Mouse (Mus musculus) heart, adult 9 months (tissue): Measurements from ENCODE around the gene S100a4.

Source experiments
- DNase-seq, 2 experiments: peaks; one replicate each; pipeline ENCODE4 v3.0.0; 2022; ENCODE audit warnings: low spot score in 2 of 2

S100a4 gene

DNA sequence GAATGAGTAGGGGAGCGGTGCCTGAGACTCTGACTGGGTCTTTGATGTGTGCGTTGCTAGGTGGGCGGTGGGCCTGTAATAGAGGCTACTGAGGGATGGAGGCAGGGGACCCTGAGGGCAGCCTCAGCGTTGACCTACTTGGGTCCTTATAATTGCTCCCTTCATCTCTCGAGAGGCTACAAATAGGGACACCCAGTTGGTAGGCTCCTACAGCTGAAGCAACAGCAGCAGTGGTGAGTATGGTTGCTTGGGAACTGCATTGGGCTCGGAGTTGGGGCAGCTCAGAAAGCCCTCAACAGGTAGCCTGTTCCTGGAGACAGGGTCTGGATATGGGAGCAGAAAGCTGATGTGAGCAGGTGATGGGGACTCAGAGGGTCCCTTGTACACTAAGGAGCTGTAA is 3.5 kb upstream of the S100a4 start:
- DNase-seq: no peak

DNA sequence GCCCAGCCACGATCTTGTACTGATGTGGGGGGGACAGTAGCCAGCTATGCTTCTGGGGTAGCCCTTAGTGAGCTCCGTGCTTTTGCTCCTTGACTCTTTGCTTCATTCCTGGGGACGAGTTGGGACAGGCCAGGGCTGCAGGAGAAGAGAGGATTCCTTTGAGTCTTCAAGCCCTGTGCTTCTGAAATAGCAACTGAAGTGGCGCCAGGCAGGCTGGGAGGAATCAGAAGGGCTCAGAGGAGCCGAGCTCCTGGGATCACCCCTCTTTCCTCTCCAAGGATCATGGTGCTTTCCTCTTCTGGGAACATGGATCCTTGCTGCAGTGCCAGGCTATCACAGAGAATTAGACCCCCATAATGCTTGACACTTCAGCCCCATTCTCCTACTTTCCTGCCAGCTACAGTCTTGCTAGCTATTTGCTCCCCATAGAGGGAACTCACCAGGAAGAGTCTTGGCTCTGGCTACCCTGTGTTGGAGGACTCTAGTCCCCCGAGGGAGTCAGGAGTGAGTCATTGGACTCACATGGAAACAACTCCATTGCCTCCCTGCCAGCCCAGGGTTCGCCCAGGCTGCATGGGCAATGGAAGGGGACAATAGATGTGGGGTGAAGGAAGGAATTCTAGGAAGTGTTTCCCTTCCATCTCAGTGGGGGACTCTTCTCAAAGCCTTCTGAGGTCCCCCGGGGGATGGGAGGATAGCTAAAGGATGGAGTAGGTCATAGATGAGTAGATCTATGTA is 2.9 kb upstream of the S100a4 start:
- DNase-seq: peak; percentile 65 to 76

- DNase-seq: no peak
Observed at GRCm38 (mm10) chr3:90601486-90602110, 2.0 kb upstream of the S100a4 start, which contains the start of gene Gm42674. Gm42674 (plus strand) TSS chr3:90601904.

DNA sequence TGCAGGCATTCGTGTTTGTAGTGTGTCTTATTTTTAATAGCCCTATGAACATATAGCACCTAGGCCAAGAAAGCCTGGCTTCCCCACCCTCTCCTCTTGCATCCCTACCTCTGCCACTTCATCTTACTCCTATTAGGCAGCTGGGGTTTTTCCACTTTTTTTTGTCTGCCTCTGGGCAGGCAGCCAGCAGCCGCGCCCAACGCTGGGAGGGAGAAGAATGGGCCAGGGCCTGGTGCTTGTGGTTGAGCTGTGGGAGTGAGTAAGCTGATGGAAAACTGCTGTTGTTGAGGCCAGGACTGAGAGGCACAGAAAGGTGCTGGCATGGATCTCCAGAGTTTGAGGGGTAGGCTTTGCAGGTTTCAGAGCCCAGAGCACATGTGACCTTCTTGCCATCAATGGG is 845 bp downstream of the S100a4 start:
- peak; percentile 83 to 89 for DNase-seq

DNA sequence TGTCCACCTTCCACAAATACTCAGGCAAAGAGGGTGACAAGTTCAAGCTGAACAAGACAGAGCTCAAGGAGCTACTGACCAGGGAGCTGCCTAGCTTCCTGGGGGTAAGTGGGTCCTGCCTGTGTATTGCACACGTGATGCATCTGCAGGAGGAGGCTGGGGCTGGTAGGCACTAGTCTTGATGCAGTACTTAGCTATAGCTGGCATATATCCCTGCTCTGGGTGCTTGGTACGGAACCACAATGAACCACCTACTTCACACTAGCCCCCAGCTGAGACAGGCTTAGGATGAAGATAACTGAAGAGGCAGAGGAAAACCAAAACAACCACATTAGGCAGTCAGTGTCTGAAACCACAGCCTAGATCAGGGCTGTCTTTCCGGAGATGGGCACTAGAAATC is 1.5 kb downstream of the S100a4 start:
- no peak for DNase-seq

- DNase-seq: no peak
Observed at GRCm38 (mm10) chr3:90605736-90606135, 2.2 kb downstream of the S100a4 start.

DNA sequence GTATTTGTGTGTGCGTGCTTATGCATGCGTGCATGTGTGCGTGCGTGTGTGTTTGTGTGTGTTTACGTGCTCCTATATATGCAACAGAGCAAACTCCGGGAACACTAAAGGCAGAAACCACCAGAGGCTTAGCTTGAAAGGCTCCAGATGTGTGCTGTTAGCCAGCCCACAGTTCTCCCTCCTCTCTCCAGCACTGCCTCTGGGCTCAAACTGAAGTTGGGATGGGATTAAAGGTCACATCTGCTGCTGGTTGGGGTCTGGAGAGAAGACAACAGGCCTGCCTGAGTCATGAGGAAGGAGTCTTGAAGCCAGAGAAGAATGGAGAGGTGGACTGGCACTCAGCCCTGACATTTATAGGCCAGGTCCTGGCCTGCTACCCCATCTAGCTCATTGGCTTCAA is 2.6 kb downstream of the S100a4 start:
- DNase-seq: peak; percentile 63 to 72

GRCm38 (mm10) chr3:90607361-90607760 is 3.8 kb downstream of the S100a4 start:
- no peak for DNase-seq

GRCm38 (mm10) chr3:90608223-90608622 is 4.7 kb downstream of the S100a4 start, which contains the start of gene S100a5:
S100a5 (plus strand) TSS chr3:90608523.
- no peak for DNase-seq

- DNase-seq: no peak
Observed at GRCm38 (mm10) chr3:90609102-90609501, 5.5 kb downstream of the S100a4 start.

GRCm38 (mm10) chr3:90611494-90611893 is 7.9 kb downstream of the S100a4 start:
- no peak for DNase-seq

GRCm38 (mm10) chr3:90612061-90612460 is 8.5 kb downstream of the S100a4 start:
- no peak for DNase-seq

- DNase-seq: peak; percentile 75 to 80
Observed at GRCm38 (mm10) chr3:90612728-90613291, 9.2 kb downstream of the S100a4 start, which contains the start of gene S100a6. S100a6 (plus strand) TSS chr3:90612882.

DNA sequence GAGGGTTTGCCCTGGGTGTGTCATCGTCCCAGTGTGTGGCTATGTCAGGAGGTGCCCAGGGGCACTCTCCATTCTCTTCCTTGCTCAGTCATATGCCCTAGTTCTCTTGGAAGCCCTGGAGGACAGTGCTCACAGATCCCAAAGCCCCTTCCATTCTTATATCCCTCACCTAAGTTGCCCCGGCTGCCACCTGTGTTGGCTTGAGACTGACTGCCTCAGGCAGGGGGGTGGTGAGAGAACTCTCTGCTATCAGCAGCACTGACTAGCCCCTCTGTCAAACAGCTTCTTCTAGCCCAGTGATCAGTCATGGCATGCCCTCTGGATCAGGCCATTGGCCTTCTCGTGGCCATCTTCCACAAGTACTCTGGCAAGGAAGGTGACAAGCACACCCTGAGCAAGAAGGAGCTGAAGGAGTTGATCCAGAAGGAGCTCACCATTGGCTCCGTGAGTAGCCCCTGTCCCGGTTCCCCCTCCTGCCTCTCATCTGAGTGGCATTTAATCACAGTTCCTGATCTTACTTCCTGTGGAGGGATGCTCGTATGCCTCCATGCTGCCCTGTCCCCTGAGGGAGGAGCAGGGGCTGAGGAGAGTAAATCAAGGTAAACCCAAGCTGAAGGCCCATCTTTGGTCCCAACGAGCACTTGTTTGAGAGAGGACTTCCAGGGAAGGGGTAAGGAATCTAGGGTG is 10.0 kb downstream of the S100a4 start:
- no peak for DNase-seq

DNA sequence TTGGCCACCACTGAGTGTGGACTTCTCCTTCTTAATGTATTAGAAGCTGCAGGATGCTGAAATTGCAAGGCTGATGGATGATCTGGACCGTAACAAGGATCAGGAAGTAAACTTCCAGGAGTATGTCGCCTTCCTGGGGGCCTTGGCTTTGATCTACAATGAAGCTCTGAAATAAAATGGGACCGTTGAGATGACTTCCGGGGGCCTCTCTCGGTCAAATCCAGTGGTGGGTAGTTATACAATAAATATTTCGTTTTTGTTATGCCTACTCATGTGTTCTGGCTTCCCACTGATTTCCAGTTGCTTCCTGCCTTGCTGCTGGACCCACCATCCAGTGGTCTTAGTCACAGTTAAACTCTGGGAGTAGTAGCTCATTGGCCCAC is 10.6 kb downstream of the S100a4 start:
- DNase-seq: no peak

DNA sequence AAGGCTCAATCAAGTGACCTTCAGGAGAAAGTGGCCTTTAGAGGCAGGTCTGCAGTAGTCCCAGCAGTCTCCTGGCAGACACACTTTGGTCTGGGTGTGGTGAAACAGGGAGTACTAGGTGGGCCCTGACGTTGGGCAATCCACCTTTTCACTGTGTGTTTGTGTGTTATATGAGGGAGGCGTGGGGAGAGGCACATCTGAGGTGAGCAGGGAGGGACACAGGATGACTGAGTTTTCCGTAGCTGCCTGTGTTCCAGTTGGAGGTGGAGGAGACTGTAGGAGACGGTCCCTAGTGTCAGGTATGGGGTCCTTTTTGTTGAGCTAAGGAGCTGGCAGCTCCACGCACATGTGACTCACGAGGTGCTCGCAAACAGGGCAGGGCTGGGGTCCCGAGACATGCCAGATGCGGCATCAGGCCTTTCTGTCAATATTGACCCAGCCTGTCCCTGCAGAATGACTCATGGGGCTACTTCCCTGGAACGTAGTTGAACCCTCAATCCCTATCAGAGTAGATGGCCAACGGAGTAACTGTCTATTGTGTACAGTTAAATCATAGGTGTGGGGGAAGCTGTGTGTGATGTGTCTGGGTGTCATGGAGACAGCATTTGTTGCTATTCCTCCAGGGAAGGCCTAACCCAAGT is 11.2 kb downstream of the S100a4 start:
- DNase-seq: no peak

DNA sequence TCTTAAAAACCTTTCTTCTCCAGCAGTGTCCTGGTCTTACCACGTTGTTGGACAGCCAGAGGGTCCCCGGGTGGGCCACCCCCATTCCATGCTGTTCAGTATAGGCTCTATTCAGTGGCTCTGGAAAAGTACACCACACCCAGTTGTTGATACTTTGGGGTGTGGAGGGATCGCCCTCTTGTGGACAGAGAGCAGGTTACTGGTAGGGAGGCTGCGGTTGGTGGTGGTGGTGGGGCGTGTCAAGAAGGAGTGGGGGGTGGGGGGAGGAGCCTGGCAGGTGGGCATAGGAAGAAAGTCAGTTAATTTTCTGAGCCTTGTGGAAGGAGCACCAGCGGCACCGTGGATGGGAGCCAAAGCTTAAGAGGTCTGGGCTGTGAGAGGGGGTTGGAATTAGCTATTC is 11.8 kb downstream of the S100a4 start:
- DNase-seq: peak; percentile 81 to 83

GRCm38 (mm10) chr3:90615911-90616310 is 12.3 kb downstream of the S100a4 start:
- DNase-seq: no peak

DNA sequence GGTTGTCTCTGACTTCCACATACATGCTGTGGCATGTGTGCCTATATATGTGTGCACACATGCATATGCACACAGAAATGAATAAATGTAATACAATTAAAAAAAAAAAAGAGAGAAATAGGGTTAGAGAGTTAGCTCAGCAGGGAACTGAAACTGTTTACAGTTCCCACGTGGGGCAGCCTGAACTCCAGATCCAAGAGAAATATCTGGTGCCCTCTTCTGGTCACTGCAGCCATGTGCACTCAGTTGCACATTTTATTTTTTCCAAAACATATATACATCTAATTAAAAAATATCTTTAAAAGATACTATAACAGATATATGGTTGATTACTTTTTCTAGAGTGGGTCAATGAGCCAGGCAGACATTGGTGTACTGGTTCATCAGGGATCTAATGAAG is 14.0 kb downstream of the S100a4 start:
- no peak for DNase-seq

DNA sequence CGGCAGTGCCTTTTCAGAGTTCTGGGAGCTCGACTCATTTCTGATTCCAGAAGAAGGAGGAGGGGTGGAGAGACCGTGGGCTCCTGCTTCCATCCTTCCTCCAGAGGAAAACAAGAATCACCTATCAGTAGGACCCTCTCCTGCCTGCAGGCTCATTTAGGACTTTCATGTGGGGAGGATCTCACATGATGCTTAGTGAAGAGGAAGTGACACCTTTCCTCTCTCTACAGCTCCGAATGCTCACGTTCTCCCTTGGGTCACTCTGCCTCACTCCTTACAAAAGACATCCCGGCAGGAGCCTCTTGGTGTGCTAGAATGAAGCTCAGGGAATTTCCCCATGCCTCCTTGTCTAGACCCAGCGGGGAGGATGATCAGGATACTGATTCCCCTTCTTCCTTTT is 18.0 kb downstream of the S100a4 start:
- DNase-seq: no peak

GRCm38 (mm10) chr3:90623435-90624071 is 20.0 kb downstream of the S100a4 start:
- no peak for DNase-seq
